Mouse (Mus musculus) CD8-positive naive resting alpha-beta T cell, adult 2 months (primary cell): ENCODE results near the gene Zfp36l1.

Experiments
- DNase-seq, 2 experiments: peaks; one replicate each; pipeline ENCODE4 v3.0.0; 2022; ENCODE audit warnings: low read depth in 2 of 2, low spot score in 2 of 2

The Zfp36l1 gene

GRCm38 (mm10) chr12:80112852-80113551, at the start of gene Zfp36l1:
Gene Zfp36l1 (minus strand): TSS chr12:80113013.
- DNase-seq: peak; percentile 94

GRCm38 (mm10) chr12:80162448-80162847, 49.6 kb upstream of the Zfp36l1 start:
- DNase-seq: no peak

- peak in 1 of 2 experiments; percentile 29 for DNase-seq
Measured at GRCm38 (mm10) chr12:80157675-80158074, 44.9 kb upstream of the Zfp36l1 start.

- DNase-seq: peak; percentile 21 to 41
Measured at GRCm38 (mm10) chr12:80153687-80154326, 41.0 kb upstream of the Zfp36l1 start.

GRCm38 (mm10) chr12:80153078-80153477, 40.3 kb upstream of the Zfp36l1 start:
- no peak for DNase-seq

- no peak for DNase-seq
Measured at GRCm38 (mm10) chr12:80151821-80152220, 39.0 kb upstream of the Zfp36l1 start.

- no peak for DNase-seq
Measured at GRCm38 (mm10) chr12:80150624-80151023, 37.8 kb upstream of the Zfp36l1 start.

GRCm38 (mm10) chr12:80147563-80148214, 34.9 kb upstream of the Zfp36l1 start:
- DNase-seq: no peak

- peak; percentile 30 to 43 for DNase-seq
Measured at GRCm38 (mm10) chr12:80146227-80147223, 33.7 kb upstream of the Zfp36l1 start.

GRCm38 (mm10) chr12:80145365-80145764, 32.6 kb upstream of the Zfp36l1 start:
- no peak for DNase-seq

- DNase-seq: no peak
Measured at GRCm38 (mm10) chr12:80144846-80145245, 32.0 kb upstream of the Zfp36l1 start.

GRCm38 (mm10) chr12:80141470-80141869, 28.7 kb upstream of the Zfp36l1 start:
- peak; percentile 43 to 54 for DNase-seq

- no peak for DNase-seq
Measured at GRCm38 (mm10) chr12:80141011-80141410, 28.2 kb upstream of the Zfp36l1 start.

GRCm38 (mm10) chr12:80137744-80138143, 24.9 kb upstream of the Zfp36l1 start:
- no peak for DNase-seq

GRCm38 (mm10) chr12:80137246-80137645, 24.4 kb upstream of the Zfp36l1 start:
- no peak for DNase-seq

GRCm38 (mm10) chr12:80136264-80136930, 23.6 kb upstream of the Zfp36l1 start:
- no peak for DNase-seq

GRCm38 (mm10) chr12:80135173-80135572, 22.4 kb upstream of the Zfp36l1 start:
- no peak for DNase-seq

- peak in 1 of 2 experiments; percentile 13 for DNase-seq
Measured at GRCm38 (mm10) chr12:80133011-80133545, 20.3 kb upstream of the Zfp36l1 start.

- peak; percentile 58 to 64 for DNase-seq
Measured at GRCm38 (mm10) chr12:80132250-80133003, 19.6 kb upstream of the Zfp36l1 start.
